Mouse (Mus musculus) right cerebral cortex, adult 18-20 months (tissue): ENCODE measurements at regions not wholly inside any gene's neighbourhood (a gene's known extent, or its start where the extent isn't known, plus 50 kb on each side); places are given as distances from the start of the nearest gene placed in this dataset.
A peak's percentile ranks its signal among the peaks of the same experiment; 100 is the strongest.

Source experiments
- DNase-seq: peaks from one replicate; pipeline ENCODE4 v3.0.0; 2022; ENCODE audit warnings: mixed read lengths

DNA sequence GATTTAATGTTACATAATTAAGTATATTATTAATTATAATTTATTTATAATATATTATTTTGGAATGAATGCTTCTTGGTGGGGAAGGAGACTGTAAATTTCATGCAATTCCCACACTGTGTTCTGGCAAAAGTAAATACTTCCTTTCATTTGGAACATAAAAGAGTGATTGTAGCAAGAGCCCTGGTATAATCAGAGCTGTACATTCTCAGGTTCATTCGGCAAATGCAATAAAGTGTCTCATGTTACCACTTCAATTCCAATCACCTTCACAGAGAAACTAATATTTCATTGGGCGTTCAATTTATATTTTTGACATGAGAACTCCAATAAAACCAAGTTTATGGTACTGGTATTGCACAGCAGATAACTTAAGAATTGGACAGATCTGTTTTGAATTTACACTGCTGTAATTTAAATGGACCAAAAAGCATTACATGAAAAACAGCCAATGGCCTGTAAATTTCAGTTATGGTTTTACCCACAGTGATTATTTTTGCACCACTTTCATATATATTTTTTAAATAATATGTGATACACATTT is 569.0 kb downstream of the Pcdh7 start:
- no peak for DNase-seq

DNA sequence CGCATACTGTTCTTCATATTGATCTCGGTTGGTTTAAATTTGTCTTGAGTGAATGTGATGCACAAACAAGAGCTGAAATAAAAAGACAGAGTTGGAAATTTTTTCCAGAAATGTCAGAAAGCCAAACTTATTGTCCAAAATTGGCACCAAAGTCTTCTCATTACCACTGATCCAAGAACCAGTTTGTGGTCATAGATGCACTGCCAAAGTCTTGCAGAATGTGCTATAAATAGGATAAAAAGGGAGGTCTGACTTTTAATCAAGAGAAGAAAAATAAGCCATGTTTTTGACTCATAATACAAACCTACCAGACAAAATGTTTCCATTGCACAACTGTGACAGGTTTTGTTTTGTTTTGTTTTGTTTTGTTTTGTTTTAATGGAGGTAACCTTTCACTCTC is 573.5 kb downstream of the Pcdh7 start:
- DNase-seq: no peak

- no peak for DNase-seq
Observed at GRCm38 (mm10) chr5:58294903-58295302, 577.1 kb downstream of the Pcdh7 start.

- DNase-seq: peak; percentile 48
Observed at GRCm38 (mm10) chr5:58331356-58331755, 613.6 kb downstream of the Pcdh7 start.
